In genomic region chr1:62081129-62081528, GRCm38 (mm10) we compare ENCODE assay signal across 28 mouse cellular contexts.
"Had no signal": no experiment of that assay in that cellular context is flagged by ENCODE, and none has a peak within 500 bp of the region (broad histone marks: within the 10 kb centered on the region; RNA-seq: fewer than 3 reads in every experiment).

No protein-coding gene starts in this region.

- H3K9me3 ChIP-seq: embryonic facial prominence, embryonic 10.5 days; embryonic facial prominence, embryonic 12.5 days; embryonic facial prominence, embryonic 13.5 days; embryonic facial prominence, embryonic 15.5 days; forebrain, embryonic 10.5 days; forebrain, embryonic 12.5 days; forebrain, embryonic 13.5 days; forebrain, embryonic 15.5 days had no signal

- H3K4me1 ChIP-seq: embryonic facial prominence, embryonic 15.5 days; forebrain, embryonic 12.5 days; forebrain, embryonic 13.5 days; forebrain, embryonic 15.5 days had no signal

- H3K27me3 ChIP-seq: embryonic facial prominence, embryonic 12.5 days; embryonic facial prominence, embryonic 13.5 days; embryonic facial prominence, embryonic 15.5 days; forebrain, embryonic 12.5 days; forebrain, embryonic 13.5 days; forebrain, embryonic 15.5 days had no signal

- H3K27ac ChIP-seq: embryonic facial prominence, embryonic 10.5 days; embryonic facial prominence, embryonic 12.5 days; embryonic facial prominence, embryonic 13.5 days; embryonic facial prominence, embryonic 15.5 days; forebrain, embryonic 10.5 days; forebrain, embryonic 12.5 days; forebrain, embryonic 13.5 days; forebrain, embryonic 15.5 days; gastrocnemius, adult 2 months; heart, adult 2 months had no signal

- DNase-seq: cerebellum, adult 2 months; cerebellum, adult 8-10 months; cerebellum, adult 9-10 months; cerebellum, adult 9-11 months; cerebellum, postnatal 10 days; cerebellum, postnatal 14 days; cerebellum, postnatal 25 days; cerebellum, postnatal 36 days; embryo, embryonic 11 days; forebrain, postnatal 0 days; gastrocnemius, adult 2 months; gastrocnemius, postnatal 10 days; gastrocnemius, postnatal 14 days; gastrocnemius, postnatal 25 days; gastrocnemius, postnatal 36 days; heart, adult 18-20 months; heart, adult 2 months had no signal

- H3K9ac ChIP-seq: embryonic facial prominence, embryonic 12.5 days; embryonic facial prominence, embryonic 13.5 days; embryonic facial prominence, embryonic 15.5 days; forebrain, embryonic 12.5 days; forebrain, embryonic 13.5 days; forebrain, embryonic 15.5 days; forebrain, postnatal 0 days had no signal

- H3K4me2 ChIP-seq: embryonic facial prominence, embryonic 12.5 days; embryonic facial prominence, embryonic 13.5 days; embryonic facial prominence, embryonic 15.5 days; forebrain, embryonic 12.5 days; forebrain, embryonic 13.5 days; forebrain, embryonic 15.5 days had no signal

- H3K36me3 ChIP-seq: embryonic facial prominence, embryonic 10.5 days; embryonic facial prominence, embryonic 12.5 days; embryonic facial prominence, embryonic 13.5 days; embryonic facial prominence, embryonic 15.5 days; forebrain, embryonic 10.5 days; forebrain, embryonic 12.5 days; forebrain, embryonic 15.5 days had no signal

- H3K4me3 ChIP-seq: embryonic facial prominence, embryonic 10.5 days; embryonic facial prominence, embryonic 12.5 days; embryonic facial prominence, embryonic 13.5 days; embryonic facial prominence, embryonic 15.5 days; erythroblast, embryonic 14.5 days; forebrain, embryonic 10.5 days; forebrain, embryonic 12.5 days; forebrain, embryonic 13.5 days; forebrain, embryonic 15.5 days; gastrocnemius, adult 2 months; heart, adult 2 months had no signal

- ATAC-seq: forebrain, embryonic 13.5 days; forebrain, embryonic 14.5 days; forebrain, embryonic 15.5 days; forebrain, embryonic 16.5 days; forebrain, postnatal 0 days had no signal
